Mouse (Mus musculus) ES-E14 (cell line): ENCODE results near the gene Cd69. TPM values are rescaled to one million over a fixed set of nuclear protein-coding genes. Genes with fewer than 3 reads are reported as not detected.

Experiments
- DNase-seq: peaks from one replicate; pipeline ENCODE4 v3.0.0-alpha.2; 2013; ENCODE audit warnings: low read depth, low spot score
- H3K27ac ChIP-seq: 2 replicates; pipeline ENCODE4 v1.5.1; 2012; ENCODE audit warnings: low read depth, mild to moderate bottlenecking, low read length, moderate library complexity, mixed read lengths; ENCODE audit not compliant: poor library complexity, insufficient read depth, severe bottlenecking
- H3K36me3 ChIP-seq: 2 replicates; pipeline ENCODE4 v1.6.1; 2012; ENCODE audit warnings: mild to moderate bottlenecking, low read length, moderate library complexity, mixed read lengths; ENCODE audit not compliant: control insufficient read depth, poor library complexity, insufficient read depth, severe bottlenecking
- H3K4me1 ChIP-seq, 2 experiments: fragments of 150-350 bp in 1 of 2; sonication (generic) in 1 of 2; 2 replicates each; pipeline ENCODE4 v1.6.1; 2012; ENCODE audit warnings: low read length in 2 of 2, mild to moderate bottlenecking in 1 of 2, mixed read lengths in 1 of 2; ENCODE audit not compliant: control insufficient read depth in 2 of 2, insufficient read depth in 2 of 2, poor library complexity in 1 of 2
- H3K4me3 ChIP-seq, 2 experiments: fragments of 150-350 bp in 1 of 2; sonication (generic) in 1 of 2; 2 replicates each; pipeline ENCODE4 v1.5.1; 2012; ENCODE audit warnings: low read length in 2 of 2, low read depth in 1 of 2, mild to moderate bottlenecking in 1 of 2, mixed read lengths in 1 of 2; ENCODE audit not compliant: insufficient read depth in 1 of 2, poor library complexity in 1 of 2, severe bottlenecking in 1 of 2
- H3K9ac ChIP-seq: 2 replicates; pipeline ENCODE4 v1.6.1; 2012; ENCODE audit warnings: low read depth, mild to moderate bottlenecking, low read length, mixed read lengths; ENCODE audit not compliant: poor library complexity, insufficient read depth, severe bottlenecking
- H3K9me3 ChIP-seq: fragments of 150-350 bp; sonication (generic); 2 replicates; pipeline ENCODE4 v1.6.1; 2012; ENCODE audit warnings: low read depth, mild to moderate bottlenecking, low read length; ENCODE audit not compliant: control insufficient read depth, insufficient read depth
- CHD2 ChIP-seq: IDR thresholded peaks from 2 replicates; pipeline ENCODE4 v1.6.1; 2014; ENCODE audit warnings: mild to moderate bottlenecking, low read depth, low read length, inconsistent platforms
- HCFC1 ChIP-seq: IDR thresholded peaks from 2 replicates; pipeline ENCODE4 v1.6.1; 2012; ENCODE audit warnings: low read length, inconsistent platforms, borderline replicate concordance; ENCODE audit not compliant: insufficient read depth
- MAFK ChIP-seq: IDR thresholded peaks from 2 replicates; pipeline ENCODE4 v1.6.1; 2014; ENCODE audit warnings: mild to moderate bottlenecking, low read depth, low read length, inconsistent platforms; ENCODE audit not compliant: insufficient read depth
- ZC3H11A ChIP-seq: IDR thresholded peaks from 2 replicates; pipeline ENCODE4 v1.6.1; 2012; ENCODE audit warnings: low read depth, mild to moderate bottlenecking, inconsistent platforms, low read length, borderline replicate concordance
- ZNF384 ChIP-seq: IDR thresholded peaks from 2 replicates; pipeline ENCODE4 v1.6.1; 2012; ENCODE audit warnings: low read depth, low read length, inconsistent platforms
- in situ Hi-C, 2 experiments: fragments of 600-800 bp; cut with MboI; formaldehyde crosslinking; loops; one replicate each; pipeline ENCODE4 v1.15.1; 2025; ENCODE audit warnings: low sequenced_read_pairs in 2 of 2, inconsistent platforms in 1 of 2; ENCODE audit not compliant: unreplicated experiment in 2 of 2
- total RNA-seq: library from RNA; depleted of rRNA; stranded (reverse); fragments of 300-350 nt; gene quantifications from 2 replicates; pipeline ENCODE4 v1.2.3, GENCODE M21; 2012

Cd69 gene
- total RNA-seq, 1 experiment, result 0.49 TPM

- Histone ChIP-seq H3K4me3 (no peak overlapping the region), H3K9me3 (no peaks in the 10 kb centered on the region), H3K27ac (no peak overlapping the region), H3K36me3 (no peaks in the 10 kb centered on the region), H3K4me1 (no peaks in the 10 kb centered on the region), H3K9ac (no peak overlapping the region)
- no peak for DNase-seq
- in situ Hi-C loops, result no loop called here
- TF ChIP-seq MAFK, result no peak
- TF ChIP-seq ZC3H11A, result peak; percentile 39; the same call in 1 of the 2 replicates
Measured at GRCm38 (mm10) chr6:129254949-129255602, 20.2 kb downstream of the Cd69 start.

- Histone ChIP-seq H3K36me3 (no peaks in the 10 kb centered on the region), H3K4me3 (no peak overlapping the region)
- in situ Hi-C loops, result no loop called here
Measured at GRCm38 (mm10) chr6:129254314-129254713, 20.9 kb downstream of the Cd69 start.

GRCm38 (mm10) chr6:129248243-129248642 is 27.0 kb downstream of the Cd69 start:
- no peaks in the 10 kb centered on the region for H3K36me3 ChIP-seq
- in situ Hi-C loops, result loop anchor here (5.0 to 10.0 kb wide), 2 partner anchors 393 to 396 kb away; no protein-coding TSS in a partner anchor
- H3K4me1 ChIP-seq, result no peaks in the 10 kb centered on the region
- H3K9me3 ChIP-seq, result no peaks in the 10 kb centered on the region
- TF ChIP-seq CHD2 (no peak), ZNF384 (0 out of 2 replicates have a peak, but pooled peaks have one; percentile 30), MAFK (no peak), HCFC1 (no peak), ZC3H11A (no peak)
- no peak overlapping the region for H3K27ac ChIP-seq
- H3K9ac ChIP-seq, result no peak overlapping the region
- no peak overlapping the region for H3K4me3 ChIP-seq
- no peak for DNase-seq

More at GRCm38 (mm10) chr6:129254314-129254713, 20.9 kb downstream of the Cd69 start:
- H3K27ac ChIP-seq, result no peak overlapping the region
- H3K9me3 ChIP-seq, result no peaks in the 10 kb centered on the region
- no peak for TF ChIP-seq ZC3H11A
- TF ChIP-seq HCFC1, result no peak
- no peak for TF ChIP-seq MAFK
- no peak for DNase-seq
- H3K9ac ChIP-seq, result no peak overlapping the region
- no peaks in the 10 kb centered on the region for H3K4me1 ChIP-seq

GRCm38 (mm10) chr6:129246992-129247391 is 28.2 kb downstream of the Cd69 start:
- Histone ChIP-seq H3K4me1 (no peaks in the 10 kb centered on the region), H3K9ac (no peak overlapping the region), H3K36me3 (no peaks in the 10 kb centered on the region), H3K27ac (no peak overlapping the region), H3K4me3 (no peak overlapping the region), H3K9me3 (no peaks in the 10 kb centered on the region)
- in situ Hi-C loops, result loop anchor here (5.0 to 10.0 kb wide), 2 partner anchors 392 to 395 kb away; no protein-coding TSS in a partner anchor
- DNase-seq, result no peak
- TF ChIP-seq ZC3H11A, result no peak
- TF ChIP-seq MAFK, result no peak
- TF ChIP-seq ZNF384, result no peak
- TF ChIP-seq CHD2, result no peak
- no peak for TF ChIP-seq HCFC1

GRCm38 (mm10) chr6:129245793-129246192 is 29.4 kb downstream of the Cd69 start:
- Histone ChIP-seq H3K36me3 (no peaks in the 10 kb centered on the region), H3K4me1 (no peaks in the 10 kb centered on the region), H3K27ac (no peak overlapping the region), H3K9me3 (no peaks in the 10 kb centered on the region), H3K4me3 (no peak overlapping the region), H3K9ac (no peak overlapping the region)
- DNase-seq, result no peak
- in situ Hi-C loops, result loop anchor here (5.0 to 10.0 kb wide), 2 partner anchors 391 to 393 kb away; no protein-coding TSS in a partner anchor
- TF ChIP-seq ZC3H11A (no peak), MAFK (no peak), ZNF384 (no peak), CHD2 (no peak), HCFC1 (no peak)
